Mouse (Mus musculus) E14TG2a.4 (cell line): Measurements from ENCODE around the gene Cycs.

Experiments
- CTCF ChIP-seq: conservative IDR thresholded peaks from 2 replicates; pipeline ENCODE4 v1.5.1; 2014; ENCODE audit warnings: low read length
- POU5F1 ChIP-seq: IDR thresholded peaks from 2 replicates; pipeline ENCODE4 v1.6.1; 2014; ENCODE audit warnings: low read length, borderline replicate concordance

- no peak for TF ChIP-seq CTCF
- TF ChIP-seq POU5F1: no peak
These were observed 3.9 kb downstream of the Cycs start for GRCm38 (mm10) chr6:50562421-50562820.
